Mouse (Mus musculus) cortical plate, adult 2 months (tissue): Measurements from ENCODE around the gene 4931423N10Rik.

Experiments
- CTCF ChIP-seq: fragments of 200-500 bp; IDR thresholded peaks from 2 replicates; pipeline ENCODE4 v1.5.1; 2011; ENCODE audit warnings: mild to moderate bottlenecking, control low read depth, low read length; ENCODE audit not compliant: insufficient read depth; ENCODE audit errors: extremely low read depth
- POLR2A ChIP-seq: fragments of 200-500 bp; IDR thresholded peaks from 2 replicates; pipeline ENCODE4 v1.6.1; 2011; ENCODE audit warnings: mild to moderate bottlenecking, low read length, control low read depth; ENCODE audit not compliant: insufficient read depth; ENCODE audit errors: extremely low read depth

DNA sequence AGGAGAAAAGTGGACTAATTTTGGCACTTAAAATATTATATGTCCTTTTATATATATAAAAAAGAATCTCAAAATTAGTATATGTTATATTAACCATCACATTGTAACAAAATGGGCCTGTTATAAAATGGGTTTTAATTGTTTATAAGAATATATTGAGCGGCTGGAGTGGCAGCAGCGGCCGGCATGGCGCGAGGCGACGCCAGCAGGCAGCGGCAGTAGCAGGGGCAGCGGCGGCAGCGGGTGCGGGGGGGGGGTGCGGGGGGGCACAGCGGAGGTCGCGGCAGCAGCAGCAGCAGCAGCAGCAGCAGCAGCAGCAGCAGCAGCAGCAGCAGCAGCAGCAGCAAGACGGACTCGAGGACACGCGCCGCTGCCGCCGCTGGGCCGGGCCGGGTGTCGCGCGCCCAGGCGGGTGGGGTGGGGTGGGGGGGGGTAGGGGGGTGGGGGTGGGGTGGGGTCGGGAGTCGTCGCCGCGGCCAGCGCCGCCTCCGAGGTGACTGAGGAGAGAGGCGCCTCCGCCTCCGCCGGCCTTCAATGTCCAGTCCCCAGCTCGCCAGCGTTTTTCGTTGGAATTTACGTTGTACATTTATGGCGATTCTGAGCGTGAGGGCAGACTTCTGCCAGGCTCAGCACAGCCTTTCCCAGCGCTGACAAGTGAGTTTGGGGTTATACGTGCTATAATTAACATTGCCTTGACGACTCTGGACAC, 26.9 kb downstream of the 4931423N10Rik start:
- no peak for TF ChIP-seq CTCF
- TF ChIP-seq POLR2A, result no peak
